Mouse (Mus musculus) stomach, postnatal 0 days (tissue): ENCODE results near the gene Mri1. TPM values are rescaled to one million over a fixed set of nuclear protein-coding genes. Genes with fewer than 3 reads are reported as not detected.

Experiments used
- ATAC-seq: fragments of 200-750 bp; cut with Nextera tagmentation; 2 replicates; pipeline ENCODE4 v1.8.0; 2017; ENCODE audit not compliant: low FRiP score, low TSS enrichment
- DNase-seq: peaks from one replicate; pipeline ENCODE4 v3.0.0-alpha.2; 2016; ENCODE audit warnings: low spot score
- H3K27ac ChIP-seq: fragments of 300-500 bp; sonication (generic); replicated peaks from 2 replicates; pipeline ENCODE4 v1.5.1; 2014; ENCODE audit warnings: mild to moderate bottlenecking, control low read depth
- H3K27me3 ChIP-seq: fragments of 300-500 bp; sonication (generic); 2 replicates; pipeline ENCODE4 v1.6.1; 2014; ENCODE audit warnings: low read length; ENCODE audit not compliant: control insufficient read depth, insufficient read depth
- H3K36me3 ChIP-seq: fragments of 300-500 bp; sonication (generic); 2 replicates; pipeline ENCODE4 v1.6.1; 2014; ENCODE audit warnings: low read length, mixed read lengths; ENCODE audit not compliant: control insufficient read depth, insufficient read depth
- H3K4me1 ChIP-seq: fragments of 300-500 bp; sonication (generic); replicated peaks from 2 replicates; pipeline ENCODE4 v1.6.1; 2014; ENCODE audit warnings: antibody characterized with exemption; ENCODE audit not compliant: control insufficient read depth, insufficient read depth
- H3K4me2 ChIP-seq: fragments of 300-500 bp; sonication (generic); replicated peaks from 2 replicates; pipeline ENCODE4 v1.6.1; 2014; ENCODE audit warnings: low read depth, mild to moderate bottlenecking, control low read depth, moderate library complexity
- H3K4me3 ChIP-seq: fragments of 300-500 bp; sonication (generic); 2 replicates; pipeline ENCODE4 v1.5.1; 2014; ENCODE audit warnings: low read depth, low read length, control low read depth
- H3K9ac ChIP-seq: fragments of 300-500 bp; sonication (generic); 2 replicates; pipeline ENCODE4 v1.6.1; 2014; ENCODE audit warnings: mild to moderate bottlenecking, low read length, control low read depth, mixed read lengths
- H3K9me3 ChIP-seq: fragments of 300-500 bp; sonication (generic); 2 replicates; pipeline ENCODE4 v1.6.1; 2016; ENCODE audit warnings: low read length; ENCODE audit not compliant: control insufficient read depth
- CTCF ChIP-seq: IDR thresholded peaks from 2 replicates; pipeline ENCODE4 v1.5.1; 2016; ENCODE audit warnings: antibody characterized with exemption, low read depth, mild to moderate bottlenecking, moderate library complexity
- EP300 ChIP-seq: optimal IDR thresholded peaks from 2 replicates; pipeline ENCODE3; 2016; ENCODE audit warnings: antibody characterized with exemption
- WGBS: fragments of 180-500 bp; shearing (Covaris S2); extraction: QIAGEN DNeasy Blood & Tissue Kit; methylation state at CpG from one replicate; pipeline ENCODE4 v1.1.7; 2014; 5-methylcytosine and 5-hydroxymethylcytosine counted together
- polyA plus RNA-seq: library from polyadenylated mRNA; unstranded; fragments of >200 nt; fragmentation: Nextera tagmentation; extraction: Ambion mirVana; gene quantifications from 2 replicates; pipeline ENCODE4 v1.2.1, GENCODE M21; 2015

Mri1 gene
- polyA plus RNA-seq, 1 experiment from 2014 or later: 61.7 TPM

DNA sequence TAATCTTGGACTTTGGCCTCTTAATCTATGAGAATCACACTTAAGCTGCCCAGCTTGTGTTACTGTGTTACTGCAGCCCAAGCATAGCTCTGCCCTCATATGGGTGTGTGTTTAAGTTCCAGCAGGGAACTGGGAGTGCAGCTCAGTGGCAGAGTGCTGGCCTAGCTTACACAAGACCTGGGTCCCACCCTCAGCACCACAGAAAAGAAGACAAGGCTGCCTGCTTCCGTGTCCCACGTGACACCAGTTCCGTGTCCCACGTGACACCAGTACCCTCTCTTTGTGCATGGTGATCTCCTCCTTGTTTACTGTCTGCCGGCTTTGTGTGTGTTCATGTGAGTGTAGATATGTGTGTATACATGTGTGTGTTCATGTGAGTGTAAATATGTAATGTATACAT lies 39.0 kb downstream of the Mri1 start:
- Histone ChIP-seq H3K4me2 (no peak overlapping the region), H3K36me3 (peaks cover 26% of the 10 kb centered on the region), H3K27ac (no peak overlapping the region), H3K9me3 (no peaks in the 10 kb centered on the region), H3K27me3 (no peaks in the 10 kb centered on the region), H3K4me1 (no peaks in the 10 kb centered on the region), H3K9ac (no peak overlapping the region), H3K4me3 (no peak overlapping the region)
- no peak for DNase-seq
- no peak for TF ChIP-seq EP300
- no peak for TF ChIP-seq CTCF
- ATAC-seq: no peak
- 82% methylated on average over 5 of the region's 5 CpGs for WGBS

DNA sequence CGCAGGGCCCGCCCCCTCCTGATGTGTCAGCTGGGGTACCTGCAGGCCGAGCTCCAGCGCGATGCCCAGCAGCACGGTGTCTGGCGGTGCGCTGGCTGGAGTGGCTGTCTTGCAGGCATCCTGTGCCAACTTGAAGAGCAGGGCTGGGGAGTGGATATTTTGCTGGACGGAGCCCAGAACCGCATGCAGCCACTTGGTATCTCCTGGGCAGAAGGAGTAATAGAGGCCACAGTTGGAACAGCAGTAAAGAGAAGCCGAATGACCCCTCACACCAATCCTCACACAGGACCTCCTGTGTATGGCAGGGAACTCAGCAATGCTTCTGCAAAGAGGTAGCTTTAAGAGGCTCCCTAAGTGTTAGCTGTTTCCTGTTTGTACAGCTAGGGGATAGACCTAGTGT lies 39.9 kb downstream of the Mri1 start:
- 91% methylated on average over 11 of the region's 11 CpGs for WGBS
- no peak overlapping the region for H3K4me3 ChIP-seq
- DNase-seq (no peak), ATAC-seq (no peak)
- no peaks in the 10 kb centered on the region for H3K4me1 ChIP-seq
- no peaks in the 10 kb centered on the region for H3K27me3 ChIP-seq
- H3K9ac ChIP-seq: no peak overlapping the region
- TF ChIP-seq EP300: no peak
- TF ChIP-seq CTCF: no peak
- H3K36me3 ChIP-seq: peaks cover 22% of the 10 kb centered on the region
- H3K9me3 ChIP-seq: no peaks in the 10 kb centered on the region
- no peak overlapping the region for H3K27ac ChIP-seq
- no peak overlapping the region for H3K4me2 ChIP-seq

DNA sequence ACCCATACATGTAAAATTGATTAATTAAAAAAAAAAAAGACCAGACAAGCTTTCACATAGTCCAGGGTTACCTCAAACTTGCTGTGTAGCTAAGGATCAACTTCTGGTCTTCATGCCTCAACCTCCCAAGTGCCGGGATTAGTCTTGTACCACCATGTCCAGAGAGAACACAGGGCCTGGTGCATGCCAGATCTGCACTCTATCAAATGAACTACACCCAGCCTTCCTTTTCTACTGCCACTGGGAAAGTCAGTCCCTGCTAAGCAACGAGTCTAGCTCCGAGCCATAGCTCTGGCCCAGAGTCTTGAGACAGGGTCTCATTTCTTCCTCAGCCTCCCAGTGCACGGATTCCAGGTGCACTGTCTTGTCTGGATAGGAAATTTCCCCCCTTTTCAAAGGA lies 43.8 kb downstream of the Mri1 start:
- H3K4me2 ChIP-seq: no peak overlapping the region
- ATAC-seq (no peak), DNase-seq (no peak)
- WGBS: 81% methylated on average over 4 of the region's 4 CpGs
- H3K36me3 ChIP-seq: peaks cover 25% of the 10 kb centered on the region
- H3K4me3 ChIP-seq: no peak overlapping the region
- no peak for TF ChIP-seq EP300
- no peak for TF ChIP-seq CTCF
- no peak overlapping the region for H3K9ac ChIP-seq
- no peaks in the 10 kb centered on the region for H3K27me3 ChIP-seq
- no peak overlapping the region for H3K27ac ChIP-seq
- H3K9me3 ChIP-seq: no peaks in the 10 kb centered on the region
- H3K4me1 ChIP-seq: no peaks in the 10 kb centered on the region

- ATAC-seq: no peak
- TF ChIP-seq CTCF (no peak), EP300 (no peak)
- H3K27ac ChIP-seq: no peak overlapping the region
- no peak overlapping the region for H3K4me3 ChIP-seq
- WGBS: 91% methylated on average over 31 of the region's 31 CpGs
- peaks cover 25% of the 10 kb centered on the region for H3K36me3 ChIP-seq
- no peak overlapping the region for H3K4me2 ChIP-seq
- no peak for DNase-seq
- H3K9me3 ChIP-seq: no peaks in the 10 kb centered on the region
- no peak overlapping the region for H3K9ac ChIP-seq
- no peaks in the 10 kb centered on the region for H3K4me1 ChIP-seq
- no peaks in the 10 kb centered on the region for H3K27me3 ChIP-seq
Measured at GRCm38 (mm10) chr8:84211881-84212563, 45.1 kb downstream of the Mri1 start.

- no peak overlapping the region for H3K9ac ChIP-seq
- H3K27ac ChIP-seq: no peak overlapping the region
- H3K4me3 ChIP-seq: no peak overlapping the region
- H3K9me3 ChIP-seq: no peaks in the 10 kb centered on the region
- ATAC-seq: no peak
- no peaks in the 10 kb centered on the region for H3K27me3 ChIP-seq
- H3K4me1 ChIP-seq: no peaks in the 10 kb centered on the region
- no peak overlapping the region for H3K4me2 ChIP-seq
- peaks cover 25% of the 10 kb centered on the region for H3K36me3 ChIP-seq
- DNase-seq: no peak
- WGBS: 75% methylated on average over 3 of the region's 3 CpGs
- TF ChIP-seq EP300 (no peak), CTCF (no peak)
Measured at GRCm38 (mm10) chr8:84211202-84211601, 45.9 kb downstream of the Mri1 start.

DNA sequence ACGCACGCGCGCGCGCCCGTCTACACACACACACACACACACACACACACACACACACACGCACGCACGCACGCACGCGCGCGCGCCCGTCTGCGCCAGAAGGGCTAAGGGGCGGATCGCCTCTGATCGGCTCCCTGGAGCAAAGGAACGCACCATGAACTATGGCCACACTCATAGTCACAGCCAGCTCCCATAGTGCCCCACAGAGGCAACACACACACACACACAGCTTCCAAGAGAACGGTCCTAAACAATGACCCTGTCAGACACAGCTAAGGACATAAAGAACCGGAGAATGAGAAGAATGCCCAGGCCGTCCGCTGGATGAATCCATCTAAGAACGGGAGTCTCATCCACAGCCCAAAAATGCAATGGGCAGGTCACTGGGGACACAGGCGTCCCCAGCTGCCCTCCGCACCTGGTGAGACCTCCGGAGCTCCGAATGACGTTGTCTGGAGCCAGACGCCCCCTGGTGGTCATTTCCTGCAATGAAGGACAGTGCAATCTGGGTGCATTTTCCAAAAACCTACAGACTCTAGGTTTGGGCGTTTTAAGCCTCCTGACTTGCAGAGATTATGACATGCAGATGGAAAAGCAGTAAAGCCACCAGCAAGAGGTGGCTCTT lies 46.8 kb downstream of the Mri1 start:
- no peak overlapping the region for H3K4me2 ChIP-seq
- 54% methylated on average over 34 of the region's 34 CpGs for WGBS
- TF ChIP-seq CTCF: peak; percentile 89
- no peak for TF ChIP-seq EP300
- peaks cover 30% of the 10 kb centered on the region for H3K36me3 ChIP-seq
- DNase-seq (peak; percentile 79), ATAC-seq (peak; percentile 40)
- no peak overlapping the region for H3K9ac ChIP-seq
- no peaks in the 10 kb centered on the region for H3K4me1 ChIP-seq
- H3K27me3 ChIP-seq: no peaks in the 10 kb centered on the region
- 0 out of 2 replicates have a peak overlapping the region, but pooled peaks have one; percentile 13 for H3K27ac ChIP-seq
- no peak overlapping the region for H3K4me3 ChIP-seq
- H3K9me3 ChIP-seq: no peaks in the 10 kb centered on the region
